Mouse (Mus musculus): ENCODE measurements at regions not wholly inside any gene's neighbourhood (a gene's known extent, or its start where the extent isn't known, plus 50 kb on each side); places are given as distances from the start of the nearest gene placed in this dataset.

GRCm38 (mm10) chr1:43363178-43363577 is 81.2 kb upstream of the Nck2 start:
- no peak for TF ChIP-seq E2F4 (IDR thresholded peaks at IDR 0.05; ENCODE audit: insufficient read depth)
- no peak for TF ChIP-seq POLR2A (IDR thresholded peaks at IDR 0.05; ENCODE audit: insufficient read length, low read depth)
- TF ChIP-seq USF1 (IDR thresholded peaks at IDR 0.05; ENCODE audit: low read depth), result no peak
- no peak for TF ChIP-seq REST (IDR thresholded peaks at IDR 0.05; ENCODE audit: insufficient read depth, insufficient read length)
- no peak for TF ChIP-seq MAX (IDR thresholded peaks at IDR 0.05; ENCODE audit: low read depth)
- no peak for TF ChIP-seq CEBPB (IDR thresholded peaks at IDR 0.05; ENCODE audit: insufficient read depth, poor library complexity, severe bottlenecking)
- no peak for TF ChIP-seq MYOD1 (IDR thresholded peaks at IDR 0.05; ENCODE audit: control insufficient read depth in 1 of 3, insufficient read length in 2 of 3, low read depth in 2 of 3)
- TF ChIP-seq TCF12 (IDR thresholded peaks at IDR 0.05; ENCODE audit: insufficient read depth, poor library complexity, severe bottlenecking), result no peak

Data from myocyte (in vitro differentiated cells).